Mouse (Mus musculus) adrenal gland, adult 18-20 months (tissue): ENCODE measurements around the gene Lmod3. TPM values are rescaled to one million over a fixed set of nuclear protein-coding genes. Genes with fewer than 3 reads are reported as not detected.
"Not testable (repeated sequence)": the region's sequence is repeated elsewhere in the genome, so short reads cannot be mapped to it uniquely, and the experiment has no call there.

Source experiments
- DNase-seq, 2 experiments: peaks; one replicate each; pipeline ENCODE4 v3.0.0; 2021 to 2022; ENCODE audit warnings: low spot score in 2 of 2
- total RNA-seq, 2 experiments: library from RNA; stranded (reverse); gene quantifications; 1 replicate in 1 of 2; 2 replicates in 1 of 2; pipeline ENCODE4 v1.2.3; 2021

Lmod3 gene
- total RNA-seq, 2 experiments from 2014 or later: 0.45 TPM; not detected in 1

GRCm38 (mm10) chr6:97276890-97277497 lies 24.4 kb upstream of the Lmod3 start:
- no peak for DNase-seq

- no peak for DNase-seq
These were observed 23.8 kb upstream of the Lmod3 start for GRCm38 (mm10) chr6:97276366-97276765.

- no peak for DNase-seq
These were observed 23.2 kb upstream of the Lmod3 start for GRCm38 (mm10) chr6:97275760-97276159.

- no peak for DNase-seq
These were observed 21.2 kb upstream of the Lmod3 start for GRCm38 (mm10) chr6:97273777-97274176.

- no peak for DNase-seq
These were observed 20.6 kb upstream of the Lmod3 start for GRCm38 (mm10) chr6:97273058-97273710.

- DNase-seq: no peak
These were observed 19.8 kb upstream of the Lmod3 start for GRCm38 (mm10) chr6:97272349-97272748.

- DNase-seq: no peak
These were observed 17.0 kb upstream of the Lmod3 start for GRCm38 (mm10) chr6:97269596-97269995.

GRCm38 (mm10) chr6:97267132-97267531 lies 14.6 kb upstream of the Lmod3 start:
- DNase-seq: no peak

- no peak for DNase-seq
These were observed 14.1 kb upstream of the Lmod3 start for GRCm38 (mm10) chr6:97266661-97267060.

GRCm38 (mm10) chr6:97265705-97266104 lies 13.1 kb upstream of the Lmod3 start:
- DNase-seq: no peak

- DNase-seq: no peak
These were observed 12.7 kb upstream of the Lmod3 start for GRCm38 (mm10) chr6:97265240-97265639.

- DNase-seq: not testable (repeated sequence)
These were observed 11.2 kb upstream of the Lmod3 start for GRCm38 (mm10) chr6:97263750-97264149.

- DNase-seq: no peak
These were observed 9.7 kb upstream of the Lmod3 start for GRCm38 (mm10) chr6:97262229-97262628.

- DNase-seq: not testable (repeated sequence)
These were observed 7.4 kb upstream of the Lmod3 start for GRCm38 (mm10) chr6:97259926-97260325.

GRCm38 (mm10) chr6:97258489-97258888 lies 5.9 kb upstream of the Lmod3 start:
- no peak for DNase-seq

- DNase-seq: no peak
These were observed 473 bp downstream of the Lmod3 start for GRCm38 (mm10) chr6:97252086-97252485.

- DNase-seq: peak; percentile 31 to 44
These were observed 1.6 kb downstream of the Lmod3 start for GRCm38 (mm10) chr6:97250966-97251365.

GRCm38 (mm10) chr6:97245200-97245599 lies 7.4 kb downstream of the Lmod3 start:
- no peak for DNase-seq

GRCm38 (mm10) chr6:97242522-97242921 lies 10.0 kb downstream of the Lmod3 start:
- no peak for DNase-seq

- DNase-seq: no peak
These were observed 12.5 kb downstream of the Lmod3 start for GRCm38 (mm10) chr6:97240092-97240491.

- no peak for DNase-seq
These were observed 13.2 kb downstream of the Lmod3 start for GRCm38 (mm10) chr6:97239360-97239759.

- DNase-seq: no peak
These were observed 16.5 kb downstream of the Lmod3 start for GRCm38 (mm10) chr6:97236088-97236487.
